Mouse (Mus musculus): ENCODE results near the gene Gm8677.
"Not testable (repeated sequence)": the region's sequence is repeated elsewhere in the genome, so short reads cannot be mapped to it uniquely, and the experiment has no call there.

Gene Gm8677
- long read RNA-seq, experiment 1: 0 reads
- long read RNA-seq, experiment 2: 0 reads

DNA sequence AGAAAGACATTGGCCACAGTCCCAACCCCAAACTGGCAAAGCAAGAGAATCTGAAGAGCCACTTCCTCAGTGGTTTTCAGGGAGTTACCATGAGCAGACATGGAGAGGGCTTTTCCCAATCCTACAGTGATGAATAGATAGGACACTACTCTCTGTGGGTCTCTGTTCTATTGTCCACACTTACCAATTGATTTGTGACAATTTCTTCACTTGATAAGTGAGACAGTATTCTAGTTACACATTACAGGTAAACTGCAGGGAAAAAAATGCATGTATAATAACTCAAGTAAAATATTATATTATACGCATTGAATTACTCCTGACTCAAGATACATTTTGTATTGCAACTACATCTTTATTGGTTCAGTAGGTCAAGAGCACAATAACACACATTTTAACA, at the start of gene Gm8677:
TSS of gene Gm8677 (minus strand) at position 101 of the 400 bp plus-strand sequence.
- intact Hi-C loops (cut with DNase I): not testable (repeated sequence)

DNA sequence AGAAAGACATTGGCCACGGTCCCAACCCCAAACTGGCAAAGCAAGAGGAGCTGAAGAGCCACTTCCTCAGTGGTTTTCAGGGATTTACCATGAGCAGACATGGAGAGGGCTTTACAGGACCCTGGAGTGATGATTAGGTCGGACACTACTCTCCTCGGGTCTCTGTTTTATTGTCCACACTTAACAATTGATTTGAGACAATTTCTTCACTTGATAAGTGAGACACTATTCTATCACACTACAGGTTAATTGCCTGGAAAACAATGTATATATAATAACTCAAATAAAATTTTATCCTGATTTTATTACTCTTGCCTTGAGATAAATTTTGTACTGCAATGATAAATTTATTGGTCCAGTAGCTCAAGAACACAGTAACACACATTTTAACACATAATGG, 30.6 kb upstream of the Gm8677 start, which contains the start of gene Gm4201:
TSS of gene Gm4201 (minus strand) at position 101 of the 400 bp plus-strand sequence.
- intact Hi-C loops (cut with DNase I): not testable (repeated sequence)

DNA sequence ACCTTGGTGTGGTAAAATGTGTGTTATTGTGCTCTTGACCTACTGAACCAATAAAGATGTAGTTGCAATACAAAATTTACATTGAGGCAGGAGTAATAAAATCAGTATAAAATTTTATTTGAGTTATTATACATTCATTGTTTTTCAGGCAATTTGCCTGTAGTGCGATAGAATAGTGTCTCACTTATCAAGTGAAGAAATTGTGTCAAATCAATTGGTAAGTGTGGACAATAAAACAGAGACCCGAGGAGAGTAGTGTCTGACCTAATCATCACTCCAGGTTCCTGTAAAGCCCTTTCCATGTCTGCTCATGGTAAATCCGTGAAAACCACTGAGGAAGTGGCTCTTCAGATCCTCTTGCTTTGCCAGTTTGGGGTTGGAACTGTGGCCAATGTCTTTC, 12.0 kb downstream of the Gm8677 start, which contains the start of gene Vmn1r152:
TSS of gene Vmn1r152 (plus strand) at position 301 of the 400 bp plus-strand sequence.
- intact Hi-C loops (cut with DNase I): not testable (repeated sequence)

DNA sequence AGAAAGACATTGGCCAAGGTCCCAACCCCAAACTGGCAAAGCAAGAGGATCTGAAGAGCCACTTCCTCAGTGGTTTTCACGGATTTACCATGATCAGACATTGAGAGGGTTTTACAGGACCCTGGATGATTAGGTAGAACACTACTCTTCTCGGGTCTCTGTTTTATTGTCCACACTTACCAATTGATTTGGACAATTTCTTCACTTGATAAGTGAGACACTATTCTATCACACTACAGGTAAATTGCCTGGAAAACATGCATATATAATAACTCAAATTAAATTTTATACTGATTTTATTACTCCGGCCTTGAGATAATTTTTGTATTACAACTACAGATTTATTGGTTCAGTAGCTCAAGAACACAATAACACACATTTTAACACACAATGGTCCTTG, 35.1 kb downstream of the Gm8677 start, which contains the start of gene Vmn1r151:
TSS of gene Vmn1r151 (minus strand) at position 101 of the 400 bp plus-strand sequence.
- intact Hi-C loops (cut with DNase I): not testable (repeated sequence)

All from adrenal gland (tissue).